Mouse (Mus musculus) liver, embryonic 12.5 days (tissue): ENCODE data around the gene Gmppa. TPM values are rescaled to one million over a fixed set of nuclear protein-coding genes. Genes with fewer than 3 reads are reported as not detected.
A peak's percentile ranks its signal among the peaks of the same experiment; 100 is the strongest.

ENCODE experiments used
- ATAC-seq: fragments of 200-750 bp; cut with Nextera tagmentation; 2 replicates; pipeline ENCODE4 v1.8.0; 2017; ENCODE audit warnings: moderate number of reproducible peaks, mild to moderate bottlenecking, moderate library complexity
- H3K27ac ChIP-seq: fragments of 300-500 bp; sonication (generic); 2 replicates; pipeline ENCODE4 v1.5.1; 2016; ENCODE audit warnings: mild to moderate bottlenecking
- H3K27me3 ChIP-seq: fragments of 300-500 bp; sonication (generic); replicated peaks from 2 replicates; pipeline ENCODE4 v1.6.1; 2016; ENCODE audit warnings: mild to moderate bottlenecking, moderate library complexity
- H3K36me3 ChIP-seq: fragments of 300-500 bp; sonication (generic); 2 replicates; pipeline ENCODE4 v1.6.1; 2016; ENCODE audit warnings: mild to moderate bottlenecking, moderate library complexity
- H3K4me1 ChIP-seq: fragments of 300-500 bp; sonication (generic); 2 replicates; pipeline ENCODE4 v1.6.1; 2016
- H3K4me2 ChIP-seq: fragments of 300-500 bp; sonication (generic); 2 replicates; pipeline ENCODE4 v1.6.1; 2016; ENCODE audit warnings: mild to moderate bottlenecking, moderate library complexity
- H3K4me3 ChIP-seq: fragments of 300-500 bp; sonication (generic); 2 replicates; pipeline ENCODE4 v1.5.1; 2016; ENCODE audit warnings: mild to moderate bottlenecking, moderate library complexity
- H3K9ac ChIP-seq: fragments of 300-500 bp; sonication (generic); 2 replicates; pipeline ENCODE4 v1.6.1; 2016; ENCODE audit warnings: mild to moderate bottlenecking, moderate library complexity
- H3K9me3 ChIP-seq: fragments of 300-500 bp; sonication (generic); replicated peaks from 2 replicates; pipeline ENCODE4 v1.6.1; 2016; ENCODE audit warnings: mild to moderate bottlenecking, moderate library complexity
- WGBS: fragments of 180-500 bp; shearing (Covaris S2); methylation state at CpG from one replicate; pipeline ENCODE4 v1.1.7; 2016; ENCODE audit not compliant: insufficient replicate concordance; 5-methylcytosine and 5-hydroxymethylcytosine counted together
- polyA plus RNA-seq: library from polyadenylated mRNA; unstranded; fragments of >200 nt; fragmentation: Nextera tagmentation; extraction: Ambion mirVana; gene quantifications from 2 replicates; pipeline ENCODE4 v1.2.1, GENCODE M21; 2016

Gmppa gene
- 44.0 and 47.9 TPM in 2 replicates for polyA plus RNA-seq

DNA sequence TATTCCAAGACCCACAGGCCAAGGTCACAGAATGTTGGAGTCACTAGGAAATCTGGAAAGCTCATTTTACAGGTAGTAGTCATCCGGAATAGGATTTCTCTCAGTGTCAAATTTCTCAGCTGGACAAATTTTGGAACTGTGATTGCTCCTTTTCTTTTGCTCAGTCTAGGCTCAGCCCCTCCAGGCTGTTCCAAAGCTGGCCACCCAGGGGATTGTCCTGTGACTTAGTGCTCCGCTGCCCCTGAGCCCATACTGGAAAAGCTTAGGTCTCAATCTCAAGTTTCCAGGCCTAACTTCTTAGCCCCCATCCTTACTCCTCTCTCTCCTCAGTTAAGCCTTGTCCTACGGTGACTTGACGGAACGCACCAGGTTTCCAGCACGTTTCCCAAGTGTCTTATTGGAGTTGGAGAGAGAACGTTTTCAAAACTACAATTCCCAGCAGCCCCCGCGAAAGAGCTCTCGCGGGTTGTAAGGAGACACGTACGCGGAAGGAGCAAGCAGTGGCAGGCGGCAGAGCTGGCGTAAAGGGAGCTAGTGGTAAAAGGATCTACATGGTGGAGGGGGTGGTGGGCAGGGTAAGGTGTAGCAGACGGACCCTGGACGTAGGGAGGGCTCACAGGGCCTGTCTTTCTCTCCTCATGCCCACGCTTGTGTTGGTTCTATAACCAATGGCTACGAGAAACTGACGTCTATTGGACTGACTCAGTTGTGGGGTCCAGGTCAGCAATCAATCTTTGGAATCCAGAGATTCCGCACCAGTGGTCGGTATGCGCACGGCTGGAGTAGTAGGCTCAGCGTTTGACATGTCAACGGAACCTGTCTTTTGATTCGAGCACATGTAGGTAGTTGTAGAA is at the start of gene Gmppa:
TSS of gene Gmppa (plus strand) at position 456 of the 854 bp plus-strand sequence.
- no peaks in the 10 kb centered on the region for H3K9me3 ChIP-seq
- peak within 1 kb of the TSS; percentile 64 for H3K4me3 ChIP-seq
- peaks cover 22% of the 10 kb centered on the region for H3K4me1 ChIP-seq
- H3K27me3 ChIP-seq: peaks cover 40% of the 10 kb centered on the region
- ATAC-seq: peak; percentile 80
- H3K36me3 ChIP-seq: peaks cover 13% of the 10 kb centered on the region
- H3K27ac ChIP-seq: peak within 1 kb of the TSS; percentile 33; the same call in 1 of the 2 replicates
- H3K9ac ChIP-seq: peak within 1 kb of the TSS; percentile 71
- peak within 1 kb of the TSS; percentile 75 for H3K4me2 ChIP-seq
- 5% methylated on average over 28 of the region's 28 CpGs for WGBS

DNA sequence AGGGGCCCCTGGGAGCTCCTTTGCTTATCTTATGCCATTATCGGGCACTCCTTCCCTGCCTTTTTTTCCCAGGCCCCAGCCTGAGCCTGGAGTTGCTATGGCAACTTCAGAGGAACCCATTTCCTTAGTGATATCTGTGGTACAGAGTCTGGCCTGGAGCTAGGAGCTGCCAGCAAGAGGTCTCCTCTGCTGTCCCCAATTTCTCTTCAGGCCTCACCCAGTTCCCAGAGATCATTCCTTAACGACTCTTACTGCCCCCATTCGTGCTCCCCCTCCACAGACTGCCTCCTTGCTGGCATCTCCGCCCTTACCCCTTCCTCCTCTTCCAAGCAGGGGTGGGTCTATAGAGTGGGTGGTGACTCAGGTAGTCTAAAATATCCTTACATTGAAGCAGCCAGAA is 49.6 kb upstream of the Gmppa start:
- peaks cover 19% of the 10 kb centered on the region for H3K4me1 ChIP-seq
- 20% methylated on average over 4 of the region's 4 CpGs for WGBS
- H3K9ac ChIP-seq: no peak overlapping the region
- H3K4me3 ChIP-seq: no peak overlapping the region
- no peak overlapping the region for H3K4me2 ChIP-seq
- H3K27ac ChIP-seq: no peak overlapping the region
- ATAC-seq: no peak
- H3K36me3 ChIP-seq: no peaks in the 10 kb centered on the region
- peaks cover 99% of the 10 kb centered on the region for H3K27me3 ChIP-seq
- no peaks in the 10 kb centered on the region for H3K9me3 ChIP-seq

DNA sequence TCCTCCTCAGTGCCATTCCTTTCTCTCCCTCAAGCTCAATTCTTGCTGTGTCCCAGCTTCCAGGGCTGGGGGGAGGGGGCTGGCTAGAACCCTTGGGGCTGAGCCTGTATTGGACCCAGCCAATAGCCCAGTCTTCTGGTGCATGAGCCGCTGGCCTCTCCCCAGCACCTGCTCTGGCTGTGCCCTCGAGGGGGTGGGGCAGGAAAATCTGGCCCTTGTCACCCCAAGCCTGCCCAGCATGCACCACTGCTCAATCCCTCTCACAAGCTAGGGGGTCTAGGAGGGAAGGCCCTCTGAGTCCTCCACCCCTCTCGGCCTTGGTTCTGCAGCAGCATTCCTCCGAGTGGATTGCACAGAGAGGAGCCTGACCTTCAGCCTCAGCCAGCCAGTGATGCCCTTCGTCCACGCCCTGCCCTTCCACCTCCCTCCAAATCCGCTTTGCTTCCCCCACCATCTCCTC is 48.2 kb upstream of the Gmppa start:
- H3K27me3 ChIP-seq: peaks cover 93% of the 10 kb centered on the region
- WGBS: 22% methylated on average over 7 of the region's 7 CpGs
- H3K36me3 ChIP-seq: no peaks in the 10 kb centered on the region
- H3K4me2 ChIP-seq: peak overlapping the region; percentile 37; the same call in 1 of the 2 replicates
- peaks cover 13% of the 10 kb centered on the region; the same call in 1 of the 2 replicates for H3K4me1 ChIP-seq
- no peak overlapping the region for H3K27ac ChIP-seq
- ATAC-seq: no peak
- no peaks in the 10 kb centered on the region for H3K9me3 ChIP-seq
- no peak overlapping the region for H3K4me3 ChIP-seq
- no peak overlapping the region for H3K9ac ChIP-seq

DNA sequence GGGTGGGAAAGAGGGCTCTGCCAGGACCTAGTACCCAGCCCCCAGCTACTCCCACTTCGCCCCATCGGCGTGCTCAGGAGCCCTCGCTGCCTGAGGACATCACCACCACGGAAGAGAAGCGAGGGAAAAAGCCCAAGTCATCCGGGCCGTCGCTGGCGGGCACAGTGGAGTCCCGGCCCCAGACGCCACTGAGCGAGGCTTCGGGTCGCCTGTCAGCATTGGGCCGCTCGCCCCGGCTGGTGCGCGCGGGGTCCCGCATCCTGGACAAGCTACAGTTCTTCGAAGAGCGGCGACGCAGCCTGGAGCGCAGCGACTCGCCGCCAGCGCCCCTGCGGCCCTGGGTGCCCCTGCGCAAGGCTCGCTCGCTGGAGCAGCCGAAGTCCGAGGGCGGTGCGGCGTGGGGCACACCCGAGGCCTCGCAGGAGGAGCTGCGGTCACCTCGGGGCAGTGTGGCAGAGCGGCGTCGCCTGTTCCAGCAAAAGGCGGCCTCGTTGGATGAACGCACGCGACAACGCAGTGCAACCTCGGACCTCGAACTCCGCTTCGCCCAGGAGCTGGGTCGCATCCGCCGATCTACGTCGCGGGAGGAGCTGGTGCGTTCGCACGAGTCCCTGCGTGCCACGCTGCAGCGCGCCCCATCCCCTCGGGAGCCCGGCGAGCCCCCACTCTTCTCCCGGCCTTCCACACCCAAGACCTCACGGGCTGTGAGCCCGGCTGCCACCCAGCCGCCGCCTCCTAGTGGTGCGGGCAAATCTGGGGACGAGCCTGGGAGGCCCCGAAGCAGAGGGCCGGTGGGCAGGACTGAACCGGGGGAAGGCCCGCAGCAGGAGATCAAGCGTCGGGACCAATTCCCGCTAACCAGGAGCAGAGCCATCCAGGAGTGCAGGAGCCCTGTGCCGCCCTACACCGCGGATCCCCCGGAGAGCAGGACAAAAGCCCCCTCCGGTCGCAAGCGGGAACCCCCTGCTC is 47.5 kb upstream of the Gmppa start:
- H3K36me3 ChIP-seq: no peaks in the 10 kb centered on the region
- H3K4me1 ChIP-seq: peaks cover 13% of the 10 kb centered on the region; the same call in 1 of the 2 replicates
- peaks cover 86% of the 10 kb centered on the region for H3K27me3 ChIP-seq
- 6% methylated on average over 94 of the region's 94 CpGs for WGBS
- H3K4me3 ChIP-seq: no peak overlapping the region; the same call in 1 of the 2 replicates
- H3K9me3 ChIP-seq: no peaks in the 10 kb centered on the region
- H3K27ac ChIP-seq: no peak overlapping the region
- peak overlapping the region; percentile 37 for H3K4me2 ChIP-seq
- ATAC-seq: no peak
- H3K9ac ChIP-seq: peak overlapping the region; percentile 6; the same call in 1 of the 2 replicates

DNA sequence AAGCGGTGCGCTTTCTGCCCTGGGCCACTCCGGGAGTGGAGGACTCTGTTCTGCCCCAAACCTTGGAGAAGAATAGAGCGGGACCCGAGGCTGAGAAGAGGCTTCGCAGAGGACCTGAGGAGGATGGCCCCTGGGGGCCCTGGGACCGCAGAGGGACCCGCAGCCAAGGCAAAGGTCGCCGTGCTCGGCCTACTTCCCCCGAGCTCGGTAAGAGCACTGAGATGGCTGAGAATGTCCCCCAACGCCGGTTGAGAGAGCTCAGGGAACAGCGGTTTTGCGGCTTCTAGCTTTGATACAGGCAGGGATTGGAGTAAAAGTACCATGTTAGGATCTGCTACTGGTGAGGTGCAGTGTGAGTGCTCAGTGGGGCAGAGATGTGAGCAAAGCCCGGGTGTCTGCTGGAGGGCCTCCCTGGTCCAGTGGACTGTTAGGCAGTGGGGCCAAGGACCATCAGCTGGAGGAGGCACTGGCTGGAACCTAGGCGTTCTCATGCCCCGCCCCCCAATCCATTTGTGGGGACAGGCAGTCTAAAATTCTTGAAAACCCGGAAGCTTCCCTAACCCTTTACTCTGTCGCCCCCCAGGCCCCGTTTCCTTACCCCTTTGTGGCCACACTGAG is 46.7 kb upstream of the Gmppa start:
- 14% methylated on average over 23 of the region's 23 CpGs for WGBS
- H3K9me3 ChIP-seq: no peaks in the 10 kb centered on the region
- H3K36me3 ChIP-seq: no peaks in the 10 kb centered on the region
- ATAC-seq: no peak
- H3K4me3 ChIP-seq: no peak overlapping the region
- H3K4me2 ChIP-seq: peak overlapping the region; percentile 37
- H3K4me1 ChIP-seq: peaks cover 13% of the 10 kb centered on the region; the same call in 1 of the 2 replicates
- peaks cover 85% of the 10 kb centered on the region for H3K27me3 ChIP-seq
- H3K9ac ChIP-seq: no peak overlapping the region
- H3K27ac ChIP-seq: no peak overlapping the region

DNA sequence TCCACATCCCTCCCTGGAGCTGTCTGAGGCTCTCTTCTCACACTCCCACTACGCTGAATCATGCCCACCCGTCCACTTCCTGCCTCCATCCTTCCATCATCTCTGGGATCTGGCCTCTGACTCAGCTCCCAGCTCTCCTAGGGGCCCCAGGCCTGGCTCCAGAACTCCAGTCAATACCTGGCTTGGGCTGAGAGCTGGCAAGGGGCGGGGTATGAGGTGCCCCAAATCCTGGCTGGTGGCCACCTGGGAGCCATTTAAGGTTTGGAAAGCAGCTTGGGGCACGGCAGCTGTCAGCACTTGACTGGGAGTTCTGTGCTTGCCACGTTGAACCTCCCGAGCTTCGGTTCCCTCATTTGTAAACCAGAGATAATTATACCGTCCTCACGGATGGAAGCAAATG is 42.6 kb upstream of the Gmppa start:
- 50% methylated on average over 9 of the region's 9 CpGs for WGBS
- H3K27me3 ChIP-seq: peaks cover 58% of the 10 kb centered on the region
- no peak overlapping the region for H3K4me3 ChIP-seq
- H3K4me1 ChIP-seq: peaks cover 5% of the 10 kb centered on the region; the same call in 1 of the 2 replicates
- no peaks in the 10 kb centered on the region for H3K9me3 ChIP-seq
- H3K4me2 ChIP-seq: no peak overlapping the region
- H3K9ac ChIP-seq: no peak overlapping the region
- no peak overlapping the region for H3K27ac ChIP-seq
- no peak for ATAC-seq
- no peaks in the 10 kb centered on the region for H3K36me3 ChIP-seq

- WGBS: 52% methylated on average over 3 of the region's 3 CpGs
- no peak overlapping the region for H3K9ac ChIP-seq
- no peak for ATAC-seq
- no peak overlapping the region for H3K4me2 ChIP-seq
- peaks cover 54% of the 10 kb centered on the region for H3K27me3 ChIP-seq
- H3K4me1 ChIP-seq: peaks cover 6% of the 10 kb centered on the region
- H3K36me3 ChIP-seq: no peaks in the 10 kb centered on the region
- no peak overlapping the region for H3K4me3 ChIP-seq
- H3K9me3 ChIP-seq: no peaks in the 10 kb centered on the region
- H3K27ac ChIP-seq: no peak overlapping the region
Measured at GRCm38 (mm10) chr1:75393846-75394245, 41.9 kb upstream of the Gmppa start.

DNA sequence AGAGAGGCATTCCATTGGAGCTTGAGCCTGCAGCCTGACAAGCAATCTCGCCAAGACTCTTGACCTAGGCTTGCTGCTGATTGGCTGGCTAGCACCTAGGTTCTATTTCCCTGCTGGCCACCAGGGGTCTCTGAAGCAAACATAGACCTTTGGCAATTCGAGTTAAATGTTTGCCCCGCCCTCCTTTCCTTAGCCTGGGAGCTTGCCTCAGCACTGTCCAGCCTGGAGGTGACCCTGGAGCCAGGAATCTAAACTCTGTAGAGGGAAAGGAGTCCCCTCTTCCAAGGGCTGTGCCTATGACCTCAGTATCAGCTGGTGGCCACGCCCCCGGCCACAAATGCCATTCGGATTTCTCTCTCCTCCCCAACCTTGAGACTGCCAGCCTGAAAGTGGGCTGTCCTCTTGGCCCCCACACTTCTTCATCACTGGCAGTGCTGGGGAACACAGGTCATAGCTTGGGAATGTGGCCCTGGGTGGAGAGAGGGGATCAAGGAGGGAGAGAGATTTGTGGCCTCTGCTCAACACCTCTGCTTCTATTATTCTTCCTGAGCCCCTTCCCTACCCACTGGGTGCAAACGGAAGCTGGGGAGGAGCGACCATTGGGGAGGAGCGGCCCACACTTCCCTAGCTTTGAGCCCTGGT is 36.8 kb upstream of the Gmppa start:
- H3K4me1 ChIP-seq: peaks cover 22% of the 10 kb centered on the region
- peak; percentile 57 for ATAC-seq
- 7% methylated on average over 9 of the region's 9 CpGs for WGBS
- H3K9me3 ChIP-seq: no peaks in the 10 kb centered on the region
- H3K4me2 ChIP-seq: peak overlapping the region; percentile 8; the same call in 1 of the 2 replicates
- 0 out of 2 replicates have a peak, but pooled peaks cover 3% of the 10 kb centered on the region for H3K36me3 ChIP-seq
- H3K27me3 ChIP-seq: peaks cover 31% of the 10 kb centered on the region
- H3K4me3 ChIP-seq: no peak overlapping the region
- H3K9ac ChIP-seq: no peak overlapping the region
- H3K27ac ChIP-seq: peak overlapping the region; percentile 61; the same call in 1 of the 2 replicates

- no peak overlapping the region for H3K9ac ChIP-seq
- H3K4me1 ChIP-seq: peaks cover 22% of the 10 kb centered on the region
Measured at GRCm38 (mm10) chr1:75399755-75400492, 35.8 kb upstream of the Gmppa start.

DNA sequence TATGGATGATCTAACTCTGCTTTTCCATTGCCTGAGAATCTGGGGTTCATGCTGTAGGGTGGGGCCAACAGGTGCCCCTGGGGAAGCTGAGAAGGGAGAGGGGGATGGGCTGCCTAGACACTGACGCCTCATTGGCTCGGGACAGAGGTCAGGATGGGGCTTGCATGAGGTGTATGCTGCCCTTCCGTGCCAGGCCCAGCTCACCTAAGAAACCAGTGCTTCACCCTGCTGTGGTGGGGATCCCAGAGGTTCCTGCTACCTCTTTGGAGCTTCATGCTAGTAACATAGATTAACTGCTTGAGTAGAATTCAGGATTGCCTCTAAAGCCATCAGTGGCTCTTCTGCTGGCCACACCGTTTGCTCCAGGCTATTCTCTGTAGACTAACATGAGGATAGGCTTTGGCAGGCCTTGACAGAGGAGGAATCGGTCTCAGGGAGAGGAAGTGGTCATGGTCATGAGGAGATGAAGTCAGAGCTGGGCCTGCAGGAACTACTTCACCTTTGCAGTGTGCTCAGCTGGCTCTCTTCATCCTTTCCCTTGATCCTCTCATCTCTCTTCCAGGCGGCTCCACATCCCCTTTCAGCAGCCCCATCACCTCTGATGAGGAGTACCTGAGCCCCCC is 35.1 kb upstream of the Gmppa start:
- Histone ChIP-seq H3K9ac (no peak overlapping the region), H3K27ac (no peak overlapping the region), H3K9me3 (no peaks in the 10 kb centered on the region), H3K4me1 (peaks cover 22% of the 10 kb centered on the region), H3K4me2 (peak overlapping the region; percentile 51), H3K4me3 (peak overlapping the region; percentile 27; the same call in 1 of the 2 replicates), H3K27me3 (peaks cover 18% of the 10 kb centered on the region; the same call in 1 of the 2 replicates), H3K36me3 (peaks cover 7% of the 10 kb centered on the region; the same call in 1 of the 2 replicates)
- ATAC-seq: no peak
- WGBS: 22% methylated on average over 6 of the region's 6 CpGs

More at GRCm38 (mm10) chr1:75399755-75400492, 35.8 kb upstream of the Gmppa start:
- 12% methylated on average over 15 of the region's 15 CpGs for WGBS
- ATAC-seq: peak; percentile 66
- no peaks in the 10 kb centered on the region for H3K9me3 ChIP-seq
- peak overlapping the region; percentile 27; the same call in 1 of the 2 replicates for H3K4me3 ChIP-seq
- H3K4me2 ChIP-seq: peak overlapping the region; percentile 51
- H3K27ac ChIP-seq: peak overlapping the region; percentile 61; the same call in 1 of the 2 replicates
- peaks cover 22% of the 10 kb centered on the region for H3K27me3 ChIP-seq
- H3K36me3 ChIP-seq: peaks cover 6% of the 10 kb centered on the region; the same call in 1 of the 2 replicates
